Mouse (Mus musculus) pancreas, adult 10 weeks (tissue): ENCODE results near the gene Tbrg4. TPM values are rescaled to one million over a fixed set of nuclear protein-coding genes. Genes with fewer than 3 reads are reported as not detected.

ENCODE experiments used
- polyA plus RNA-seq: library from polyadenylated mRNA; stranded (reverse); fragments of 350-450 nt; fragmentation: Illumina TruSeq; extraction: RNeasy Lipid Tissue Mini Kit (QIAGEN cat#74804); gene quantifications from one replicate; pipeline ENCODE4 v1.2.3, GENCODE M21; 2015; ENCODE audit warnings: low read depth, low replicate concordance; ENCODE audit not compliant: insufficient read depth

The Tbrg4 gene
- 10.3 TPM for polyA plus RNA-seq

DNA sequence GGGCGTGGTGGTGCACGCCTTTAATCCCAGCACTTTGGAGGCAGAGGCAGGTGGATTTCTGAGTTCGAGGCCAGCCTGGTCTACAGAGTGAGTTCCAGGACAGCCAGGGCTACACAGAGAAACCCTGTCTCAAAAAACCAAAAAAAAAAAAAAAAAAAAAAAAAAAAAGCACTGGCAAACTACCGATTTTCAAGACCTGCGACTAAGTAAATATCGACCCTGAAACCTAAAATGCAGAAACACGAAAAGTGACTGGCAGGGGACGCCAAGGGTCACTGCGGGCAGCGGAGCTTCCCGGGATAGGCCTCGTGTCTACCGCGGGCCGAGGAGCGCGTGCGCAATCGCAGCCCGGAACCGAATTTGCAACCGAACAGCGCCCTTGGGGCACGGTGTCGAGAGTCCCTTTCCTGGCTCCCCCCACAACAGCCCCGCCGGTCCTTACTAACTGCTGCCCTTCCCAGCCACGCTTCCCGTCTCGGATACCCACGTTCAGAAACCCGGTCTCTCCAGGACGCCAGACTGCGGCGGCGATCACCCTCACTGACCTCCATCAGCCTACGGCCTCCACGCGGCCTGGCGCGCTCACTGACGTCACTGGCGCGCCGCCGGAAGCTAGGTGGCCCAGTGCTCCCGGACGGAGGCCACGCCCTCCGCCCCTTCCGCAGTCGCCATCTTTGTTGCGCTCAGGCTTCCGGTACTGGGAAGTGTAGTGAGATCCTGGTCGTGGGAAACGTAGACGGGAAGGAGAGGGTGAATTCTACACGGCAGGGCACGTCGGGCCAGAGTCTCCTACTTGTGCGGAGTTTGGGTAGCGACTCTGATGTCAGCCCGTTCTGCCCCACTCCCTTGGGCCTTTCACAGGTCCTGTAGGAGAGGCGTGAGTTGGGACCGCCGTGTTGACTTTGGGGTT lies at the start of gene Tbrg4:
Gene Tbrg4, minus strand, starts transcription at position 590 of the 910 bp plus-strand sequence.

DNA sequence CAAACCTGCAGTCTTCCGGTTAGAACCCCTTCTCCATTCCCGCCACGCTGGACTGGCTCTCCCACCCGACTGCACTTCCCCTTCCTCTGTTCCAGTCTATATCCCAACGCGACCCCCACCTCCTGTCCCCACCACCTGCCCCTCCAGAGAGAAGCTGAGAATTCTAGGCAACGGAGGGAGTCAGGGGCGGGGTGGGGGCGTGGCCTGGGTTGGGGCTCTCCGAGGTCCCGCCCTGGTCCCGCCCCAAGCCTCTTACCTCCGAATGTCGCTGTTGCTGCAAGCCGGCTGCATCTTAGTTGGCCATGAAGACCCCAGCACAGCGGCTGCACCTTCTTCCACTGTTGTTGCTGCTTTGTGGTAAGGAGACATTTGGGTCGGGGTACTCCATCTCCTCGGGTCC lies 32.4 kb upstream of the Tbrg4 start, which contains the start of gene Ramp3:
Gene Ramp3, plus strand, starts transcription at position 251 of the 400 bp plus-strand sequence.

DNA sequence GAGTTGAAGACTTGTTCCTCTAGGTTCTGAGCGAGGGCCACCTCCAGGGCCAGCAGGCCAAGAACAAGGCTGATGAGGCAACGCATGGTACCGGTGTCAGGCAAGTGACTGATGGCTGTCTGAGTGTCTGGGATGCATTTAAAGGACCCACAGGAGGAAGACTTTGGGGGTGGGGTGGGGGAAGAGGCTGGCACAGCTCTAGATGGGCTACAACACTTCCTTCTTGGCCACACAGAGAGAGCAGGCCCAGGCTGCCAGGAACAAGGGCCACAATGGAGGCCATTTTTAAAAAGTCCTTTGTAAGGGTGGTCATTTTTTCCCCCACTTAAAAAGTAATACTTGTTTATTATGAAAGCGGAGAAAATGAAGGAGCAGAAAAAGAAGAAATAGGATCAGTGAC lies 12.7 kb upstream of the Tbrg4 start, which contains the start of gene Wap:
Gene Wap, minus strand, starts transcription at position 101 of the 400 bp plus-strand sequence.

DNA sequence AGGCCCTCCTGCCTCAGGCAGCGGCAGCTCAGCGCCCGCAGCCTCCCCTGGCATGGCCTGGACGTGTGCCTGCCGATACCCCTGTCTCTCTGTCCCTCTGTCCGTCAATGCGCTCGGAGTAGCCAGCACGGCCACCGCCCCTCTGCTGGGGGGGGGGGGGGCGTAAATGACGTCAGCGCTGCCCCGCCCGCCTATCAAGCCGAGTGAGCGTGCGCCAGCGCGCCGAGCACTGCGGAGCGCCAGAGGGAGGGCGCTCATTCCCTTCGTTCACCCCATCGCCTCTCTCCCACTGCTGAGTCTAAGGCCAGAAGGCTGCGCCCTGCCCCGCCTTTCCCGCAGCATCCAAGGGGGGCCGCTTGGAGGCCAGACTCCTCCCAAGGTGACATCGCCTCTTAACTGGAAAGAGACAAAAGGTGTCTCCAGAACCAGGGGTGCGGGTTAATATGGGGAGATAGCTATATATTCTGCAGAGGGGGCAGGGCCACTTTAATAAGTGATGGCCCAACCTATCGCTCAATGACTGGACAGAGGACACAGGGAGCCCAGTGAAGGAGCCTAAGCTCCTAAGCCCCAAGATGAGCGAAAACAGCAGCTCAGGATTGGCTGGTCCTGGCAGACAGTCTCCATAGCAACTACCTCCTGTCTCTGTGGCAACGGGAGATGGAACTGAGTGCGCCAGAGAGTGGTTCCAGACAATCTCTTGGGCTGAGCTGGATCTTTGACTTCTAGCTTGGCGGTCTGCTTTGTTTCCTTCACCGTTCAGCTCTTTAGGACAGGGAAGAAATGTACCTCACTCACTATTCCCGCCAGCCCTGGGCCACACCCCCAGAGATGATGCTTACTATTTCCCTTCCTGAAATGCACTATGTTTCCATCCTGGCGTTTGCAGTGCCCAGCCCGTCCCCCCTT lies 20.1 kb downstream of the Tbrg4 start, which contains the start of gene Nacad:
Gene Nacad, minus strand, starts transcription at position 563 of the 909 bp plus-strand sequence.

Other genes with a start within 250 kb of the Tbrg4 start
- gene Zmiz2, start 237.0 kb downstream of the Tbrg4 start, polyA plus RNA-seq: 14.5 TPM
- gene Ppia, start 210.6 kb downstream of the Tbrg4 start, polyA plus RNA-seq: 356 TPM
- gene H2afv, start 181.6 kb downstream of the Tbrg4 start, polyA plus RNA-seq: 15.6 TPM
- gene Purb, start 150.2 kb downstream of the Tbrg4 start, polyA plus RNA-seq: 6.8 TPM
- 1.3 TPM for gene Myo1g, start 105.1 kb downstream of the Tbrg4 start, polyA plus RNA-seq
- 8.1 TPM for gene Ccm2, start 79.2 kb downstream of the Tbrg4 start, polyA plus RNA-seq
- gene Nacad, start 20.0 kb downstream of the Tbrg4 start, polyA plus RNA-seq: 0.17 TPM
- gene Wap, start 12.6 kb upstream of the Tbrg4 start, polyA plus RNA-seq: not detected
- 9.6 TPM for gene Ramp3, start 32.5 kb upstream of the Tbrg4 start, polyA plus RNA-seq
- not detected for gene Gm11983, start 211.6 kb upstream of the Tbrg4 start, polyA plus RNA-seq